Mouse (Mus musculus): Measurements from ENCODE around the gene Ubl3.

DNA sequence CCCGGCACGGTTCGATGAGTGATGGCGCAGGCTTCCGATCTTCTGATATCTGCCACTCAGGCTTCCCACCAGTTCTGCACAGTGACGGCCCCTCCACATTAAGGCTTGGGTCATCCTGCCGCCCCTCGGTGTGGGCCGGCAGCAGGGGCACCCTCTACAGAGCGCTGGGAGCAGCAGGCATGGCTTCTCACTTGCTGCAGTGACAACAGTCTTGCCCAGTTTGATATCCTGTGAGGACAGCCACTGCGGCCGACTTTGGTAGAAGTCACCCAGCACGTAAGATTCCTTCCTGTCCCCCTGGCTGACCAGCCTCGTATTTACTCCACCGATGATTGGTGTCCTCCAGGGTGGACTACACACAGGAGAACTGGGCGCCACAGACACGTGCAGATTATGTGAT is 47.2 kb downstream of the Ubl3 start:
- TF ChIP-seq CTCF (IDR thresholded peaks at IDR 0.05; ENCODE audit: control insufficient read depth, insufficient read depth, insufficient read length) (no peak), CEBPB (IDR thresholded peaks at IDR 0.05; ENCODE audit: low read depth) (no peak), MAX (IDR thresholded peaks at IDR 0.05) (no peak), FOSL1 (IDR thresholded peaks at IDR 0.05; ENCODE audit: insufficient read depth, low read length, poor library complexity, severe bottlenecking) (no peak), USF1 (IDR thresholded peaks at IDR 0.05; ENCODE audit: low read depth) (no peak), MYOG (IDR thresholded peaks at IDR 0.05; ENCODE audit: control insufficient read depth, extremely low read depth, insufficient read length) (no peak)

All from C2C12 (cell line).